Mouse (Mus musculus) cerebral cortex, adult 2 months (tissue): Measurements from ENCODE around the gene Srgap3.

Experiments
- WGBS: fragments of 180-500 bp; shearing (Covaris S2); methylation state at CpG from one replicate; pipeline ENCODE4 v1.1.7; 2018; 5-methylcytosine and 5-hydroxymethylcytosine counted together

The Srgap3 gene

DNA sequence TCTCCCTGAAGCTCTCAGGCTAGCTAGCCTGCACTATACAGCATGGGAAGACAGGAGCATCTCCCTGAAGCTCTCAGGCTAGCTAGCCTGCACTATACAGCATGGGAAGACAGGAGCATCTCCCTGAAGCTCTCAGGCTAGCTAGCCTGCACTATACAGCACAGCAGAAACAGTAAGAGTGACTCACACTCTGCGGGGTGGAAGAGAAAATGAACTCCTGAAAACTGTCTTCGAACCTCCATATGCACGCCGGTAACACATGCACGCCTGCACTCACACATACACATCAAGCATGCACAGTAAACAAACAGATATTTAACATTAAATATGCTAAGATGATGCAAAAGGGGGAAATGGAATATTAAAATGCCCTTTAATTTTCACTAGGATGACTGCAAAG lies 86.8 kb downstream of the Srgap3 start:
- 57% methylated on average over 5 of the region's 5 CpGs for WGBS

DNA sequence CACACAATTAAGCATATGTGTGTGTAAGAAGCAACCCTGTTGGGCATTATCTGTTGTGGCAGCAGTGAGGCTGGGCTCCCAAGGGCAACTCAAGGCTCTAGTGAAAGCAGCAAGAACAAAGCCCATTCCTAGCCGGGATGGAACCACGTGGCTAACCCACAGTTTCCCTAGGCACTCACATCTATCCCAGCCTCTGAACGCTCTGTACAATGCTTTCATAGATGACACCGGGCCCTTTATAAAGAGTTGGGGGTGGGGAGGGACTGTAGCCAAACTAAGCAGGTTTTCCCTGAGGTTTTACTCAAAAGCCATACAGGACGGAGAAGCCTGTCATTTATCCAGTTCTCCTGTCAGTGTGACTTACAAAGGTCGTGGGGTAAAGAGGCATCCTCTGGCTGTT lies 90.0 kb downstream of the Srgap3 start:
- 35% methylated on average over 6 of the region's 6 CpGs for WGBS

DNA sequence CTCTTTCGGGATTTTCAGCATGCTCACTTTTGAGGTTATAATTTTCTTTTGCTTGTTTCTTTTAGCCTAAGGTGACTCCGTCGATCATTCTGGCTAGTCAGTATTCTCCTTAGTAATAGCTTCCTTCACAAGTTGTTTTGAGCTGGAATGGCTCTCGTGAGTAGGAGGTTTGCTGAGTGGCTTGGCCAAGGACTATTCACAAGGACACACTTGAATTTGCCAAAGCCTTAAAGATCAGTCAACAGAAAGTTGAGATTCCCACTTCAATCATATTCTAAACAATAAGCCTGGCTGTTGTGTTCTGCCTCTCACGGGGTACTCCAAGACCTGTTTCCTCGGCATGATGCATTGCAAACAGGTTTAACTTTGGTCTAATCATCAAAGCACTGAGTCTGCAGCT lies 91.9 kb downstream of the Srgap3 start:
- WGBS, result 69% methylated on average over 6 of the region's 6 CpGs

DNA sequence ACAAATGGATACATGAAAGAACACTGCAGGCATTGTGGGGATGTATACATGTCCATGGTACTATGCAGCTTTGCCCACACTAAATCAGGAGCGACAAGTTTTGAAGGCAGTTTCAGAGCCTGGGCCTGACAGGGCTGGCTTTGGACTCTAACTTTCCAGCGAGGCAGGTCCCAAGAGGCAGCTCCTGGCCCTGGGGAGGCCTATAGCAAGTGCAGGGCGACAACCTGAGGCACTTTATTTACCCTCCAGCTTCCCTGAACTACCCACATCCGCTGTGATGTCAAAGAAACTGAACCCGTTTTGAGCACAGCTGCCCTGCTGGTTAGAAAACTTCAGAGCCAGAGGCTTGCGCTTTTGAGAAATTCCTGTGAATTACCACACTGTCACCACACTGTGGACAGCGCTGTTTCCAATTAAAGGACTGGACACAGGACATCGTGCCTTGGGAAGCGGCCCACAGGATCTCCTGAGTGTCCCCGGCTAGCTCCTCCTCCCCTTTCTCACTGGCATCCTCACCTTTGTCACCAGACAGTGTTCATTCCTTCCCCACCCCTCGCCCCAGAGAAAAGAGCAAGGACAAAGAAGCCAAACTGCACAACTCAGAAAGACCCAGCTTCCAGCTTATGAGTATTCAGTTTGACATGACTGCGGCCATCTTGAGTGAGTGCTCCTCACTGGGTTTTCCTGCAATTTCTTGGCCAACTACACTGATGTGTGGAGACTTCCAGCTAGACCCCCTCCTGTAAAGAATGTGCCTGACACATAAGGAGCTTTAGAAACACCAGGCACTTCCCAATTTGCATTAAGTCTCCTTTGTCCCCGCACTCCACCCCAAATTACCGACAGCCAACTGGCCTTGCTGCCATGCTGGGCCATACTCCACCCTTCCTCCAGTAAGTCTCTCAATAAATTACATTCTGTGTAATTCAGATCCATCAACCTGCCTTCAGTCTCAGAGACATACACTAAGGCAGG lies 94.5 kb downstream of the Srgap3 start:
- WGBS, result 61% methylated on average over 14 of the region's 14 CpGs

DNA sequence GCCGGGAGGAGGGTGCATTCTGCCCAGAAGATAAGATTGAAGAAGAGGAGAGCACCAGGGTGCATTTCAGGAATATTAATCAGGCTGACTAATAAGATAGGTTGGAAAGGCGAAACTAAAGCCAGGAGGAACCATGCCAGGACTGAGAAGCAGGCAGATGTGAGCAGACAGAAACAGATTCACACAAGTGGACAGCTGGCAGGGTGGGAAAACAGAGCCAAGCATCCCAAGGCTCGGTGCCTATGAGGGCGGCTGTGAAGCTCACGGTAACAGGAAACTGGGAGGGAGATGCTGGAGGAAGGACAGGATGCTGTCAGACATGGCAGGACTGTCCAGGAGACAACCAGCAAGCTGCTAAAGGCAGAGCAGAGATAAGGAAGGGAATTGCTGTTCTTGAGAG lies 96.3 kb downstream of the Srgap3 start:
- 28% methylated on average over 5 of the region's 5 CpGs for WGBS

DNA sequence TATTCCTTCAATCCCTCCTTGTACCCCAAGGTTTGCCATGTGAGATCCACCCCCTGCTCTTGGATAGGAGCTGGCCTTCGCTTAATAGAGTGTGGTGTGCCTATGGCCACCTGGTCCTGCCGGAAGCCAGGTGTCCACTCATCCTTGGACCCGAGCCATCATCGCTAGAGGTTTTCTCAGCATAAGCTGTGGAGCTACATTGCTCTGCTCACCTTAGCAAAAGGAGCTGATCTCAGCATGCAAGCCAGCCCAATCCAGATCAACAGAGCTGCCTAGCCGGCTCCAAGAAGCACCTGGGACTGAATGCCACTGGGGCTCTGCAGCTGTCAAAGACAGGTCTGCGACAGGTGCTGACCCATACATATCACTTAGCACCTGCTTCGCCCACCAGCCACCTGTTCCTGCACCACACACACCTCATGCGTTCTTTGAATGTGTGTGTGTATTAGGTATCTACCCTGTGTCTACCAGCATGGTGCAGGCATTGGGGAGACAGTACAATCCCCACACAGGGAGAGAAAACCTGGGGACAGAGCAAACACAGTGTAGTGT lies 98.4 kb downstream of the Srgap3 start:
- 88% methylated on average over 8 of the region's 8 CpGs for WGBS

DNA sequence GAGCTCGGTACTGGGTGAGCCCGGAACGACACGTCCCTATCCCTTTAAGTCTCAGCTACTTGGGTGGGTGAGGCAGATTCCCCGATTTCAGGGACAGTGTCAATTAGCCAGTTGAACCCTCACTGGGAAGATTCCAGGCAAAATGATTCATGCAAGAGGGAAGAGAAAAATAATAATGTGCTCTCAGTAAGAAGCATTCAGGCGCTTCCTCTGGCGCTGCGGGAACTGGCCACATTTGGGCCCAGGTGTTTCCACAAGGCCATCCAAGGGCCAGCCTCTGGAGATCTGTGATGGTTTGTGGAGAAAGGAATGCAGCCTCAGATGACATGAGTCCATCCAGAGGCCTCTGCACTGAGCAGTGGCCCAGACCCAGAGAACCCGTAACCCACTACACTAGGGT lies 100.2 kb downstream of the Srgap3 start:
- WGBS, result 89% methylated on average over 9 of the region's 9 CpGs

DNA sequence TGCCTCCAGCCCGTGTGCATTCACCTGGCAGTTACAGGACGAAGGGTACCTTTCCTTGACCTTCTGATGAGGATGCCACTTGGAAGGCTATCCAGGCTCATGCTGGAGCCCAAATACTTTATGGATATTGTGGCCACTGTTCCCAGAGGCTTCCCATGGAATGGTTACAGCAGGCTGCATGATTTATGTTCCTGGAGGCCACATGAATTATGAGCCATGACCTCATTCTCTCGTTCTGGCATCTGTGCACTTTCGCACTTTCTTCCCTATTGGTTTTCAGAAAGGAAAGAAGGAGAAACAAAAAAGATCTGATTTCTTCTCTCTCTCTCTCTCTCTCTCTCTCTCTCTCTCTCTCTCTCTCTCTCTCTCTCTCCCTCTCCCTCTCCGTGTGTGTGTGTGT lies 104.6 kb downstream of the Srgap3 start:
- 59% methylated on average over 5 of the region's 5 CpGs for WGBS

DNA sequence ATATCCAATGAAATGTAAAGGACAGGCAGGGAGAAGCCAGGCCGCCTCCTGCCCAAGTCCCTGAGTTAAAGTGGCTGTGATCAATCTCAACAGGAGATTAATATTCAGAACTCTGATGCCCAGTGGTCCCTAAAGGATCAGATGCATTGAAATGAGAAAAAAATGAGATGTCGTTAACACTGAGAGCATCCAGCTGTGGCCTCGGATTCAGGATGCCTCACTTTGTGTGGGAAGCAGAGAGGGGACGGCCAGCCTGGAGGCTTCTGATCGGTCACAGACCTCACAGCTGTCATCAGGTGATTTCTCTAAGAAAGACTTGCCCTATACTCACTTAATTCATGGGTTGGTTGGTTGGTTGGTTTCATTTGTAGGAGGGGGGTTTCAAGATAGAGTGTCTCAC lies 106.7 kb downstream of the Srgap3 start:
- 76% methylated on average over 5 of the region's 5 CpGs for WGBS

DNA sequence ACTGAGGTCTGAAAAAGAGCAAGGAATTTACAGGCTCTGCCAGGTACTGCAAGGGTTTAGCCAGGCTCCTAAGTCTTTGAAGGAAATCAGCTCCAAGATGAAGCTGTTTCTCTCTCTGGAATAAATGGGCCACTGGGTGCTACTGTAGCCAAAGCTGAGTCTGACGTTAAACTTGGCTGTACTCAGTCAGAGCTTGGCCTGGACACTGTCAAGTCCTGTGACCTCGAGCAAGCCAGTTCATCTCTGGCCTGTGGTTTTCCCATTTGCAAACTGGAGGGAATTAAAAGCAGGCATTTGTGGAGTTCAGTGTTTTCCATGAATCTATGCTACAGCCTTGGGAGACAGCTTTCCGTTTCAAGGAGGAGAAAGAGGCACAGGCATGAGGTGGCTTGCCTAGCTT lies 107.7 kb downstream of the Srgap3 start:
- WGBS, result 39% methylated on average over 3 of the region's 3 CpGs

DNA sequence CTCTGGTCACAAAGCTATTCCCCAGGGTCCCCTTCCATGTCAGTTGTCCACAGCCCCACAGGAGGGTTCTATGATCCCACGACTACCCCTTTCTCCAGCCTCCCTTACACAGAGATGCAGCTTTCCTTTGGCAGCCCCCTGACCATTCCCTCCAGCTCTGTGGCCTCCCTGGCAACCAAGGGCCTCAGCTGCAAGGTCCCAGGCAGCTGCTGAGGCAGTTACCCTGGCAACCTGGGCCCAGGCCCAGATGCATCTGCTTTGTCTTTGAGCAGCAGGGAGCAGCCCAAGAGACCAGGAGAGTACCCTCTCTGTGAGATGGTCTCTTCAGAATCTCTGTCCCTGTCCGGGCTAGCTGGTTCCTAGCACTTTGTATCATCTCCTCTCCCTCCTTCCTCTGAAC lies 108.2 kb downstream of the Srgap3 start:
- 36% methylated on average over 2 of the region's 2 CpGs for WGBS

DNA sequence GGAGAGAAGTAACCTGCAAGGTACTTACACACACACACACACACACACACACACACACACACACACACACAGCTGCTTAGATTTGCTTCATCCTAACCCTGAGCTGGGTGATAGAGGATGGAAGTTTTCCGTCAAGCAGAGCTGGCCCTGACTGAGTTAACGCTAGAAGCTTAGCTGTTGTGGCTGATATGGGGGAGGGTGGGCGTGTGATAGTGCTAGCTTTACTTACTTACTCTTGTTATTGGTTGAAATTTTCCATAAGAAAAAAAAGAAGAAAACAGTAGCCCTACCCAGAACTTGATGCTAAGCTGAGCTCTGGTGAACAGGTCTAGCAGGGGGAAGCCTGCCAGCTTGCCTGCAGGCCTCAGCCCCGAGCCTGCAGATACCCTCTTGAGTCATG lies 110.4 kb downstream of the Srgap3 start:
- 64% methylated on average over 4 of the region's 4 CpGs for WGBS

DNA sequence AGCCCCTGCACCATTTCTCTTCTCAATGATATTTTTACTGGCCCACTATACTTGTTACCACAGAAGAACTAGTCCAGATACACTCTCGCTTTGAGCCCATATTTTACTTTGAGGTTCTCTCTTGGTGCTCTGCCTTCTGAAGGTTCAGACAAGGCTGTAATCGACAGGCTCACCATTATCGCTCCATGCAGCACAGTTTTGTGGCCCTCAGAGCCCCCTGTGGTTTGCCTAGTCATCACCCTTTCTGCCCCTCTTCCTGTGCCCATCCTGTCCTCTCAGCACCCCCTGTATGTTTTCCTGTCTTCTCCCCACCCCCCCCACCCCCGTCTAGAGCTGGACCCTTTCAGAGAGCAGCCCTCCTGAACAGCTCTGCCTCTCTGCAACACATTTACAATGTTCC lies 111.7 kb downstream of the Srgap3 start:
- 77% methylated on average over 4 of the region's 4 CpGs for WGBS

DNA sequence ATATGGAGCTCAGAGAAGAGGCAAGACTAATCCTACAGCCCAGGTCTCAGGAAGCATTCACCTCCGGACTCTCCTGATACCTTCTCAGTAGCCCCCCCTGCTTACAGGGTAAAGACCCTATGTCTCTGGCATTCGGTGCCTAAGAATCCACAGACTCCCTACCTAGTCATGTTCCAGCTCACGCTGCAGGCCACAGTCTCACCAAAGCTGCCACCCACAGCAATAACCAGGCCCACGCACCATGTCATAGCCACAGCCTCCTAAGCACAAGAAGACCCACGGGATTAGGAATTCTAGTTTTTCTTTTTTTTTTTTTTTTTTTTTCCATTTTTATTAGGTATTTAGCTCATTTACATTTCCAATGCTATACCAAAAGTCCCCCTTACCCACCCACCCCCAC lies 112.6 kb downstream of the Srgap3 start:
- WGBS, result 77% methylated on average over 5 of the region's 5 CpGs

DNA sequence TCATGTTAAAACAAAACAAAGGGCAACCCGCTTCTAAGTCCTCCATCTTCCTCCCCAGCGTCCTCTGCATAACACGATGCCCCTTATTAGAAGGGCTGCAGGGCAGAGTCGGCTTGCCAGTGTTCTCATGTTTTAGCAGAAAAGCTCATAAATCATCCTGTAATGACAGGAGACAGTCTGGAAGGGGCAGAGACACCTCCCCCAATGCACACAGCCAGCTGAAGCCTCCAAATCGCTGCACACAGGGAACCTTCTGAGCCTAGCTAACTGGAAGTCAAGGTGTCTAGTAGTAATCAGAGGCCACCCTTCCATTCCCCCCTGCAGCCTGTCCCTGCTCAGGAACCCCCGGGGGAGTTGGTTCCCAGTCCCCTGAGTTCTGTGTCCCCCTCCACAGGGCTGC lies 113.3 kb downstream of the Srgap3 start:
- WGBS, result 56% methylated on average over 6 of the region's 6 CpGs

DNA sequence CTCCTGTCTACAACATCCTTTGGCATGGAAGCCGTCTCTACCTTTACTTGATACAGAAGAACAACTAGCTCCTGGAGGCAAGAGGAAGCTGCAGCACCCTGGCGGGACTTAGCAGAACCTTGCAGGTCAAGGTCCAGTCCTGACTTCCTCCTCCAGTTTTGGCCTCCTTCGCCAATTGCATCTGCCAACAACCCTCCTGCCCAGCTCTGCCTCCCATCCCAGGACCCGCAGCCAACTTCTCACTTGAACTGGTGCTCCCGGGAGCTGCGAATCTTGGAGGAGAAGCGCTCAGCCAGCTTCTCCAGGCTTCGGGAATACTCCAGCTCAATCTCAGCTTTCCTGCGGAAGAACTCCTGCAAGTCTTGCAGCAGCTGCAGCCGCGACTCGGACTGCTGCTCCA lies 117.9 kb downstream of the Srgap3 start:
- 64% methylated on average over 12 of the region's 12 CpGs for WGBS

DNA sequence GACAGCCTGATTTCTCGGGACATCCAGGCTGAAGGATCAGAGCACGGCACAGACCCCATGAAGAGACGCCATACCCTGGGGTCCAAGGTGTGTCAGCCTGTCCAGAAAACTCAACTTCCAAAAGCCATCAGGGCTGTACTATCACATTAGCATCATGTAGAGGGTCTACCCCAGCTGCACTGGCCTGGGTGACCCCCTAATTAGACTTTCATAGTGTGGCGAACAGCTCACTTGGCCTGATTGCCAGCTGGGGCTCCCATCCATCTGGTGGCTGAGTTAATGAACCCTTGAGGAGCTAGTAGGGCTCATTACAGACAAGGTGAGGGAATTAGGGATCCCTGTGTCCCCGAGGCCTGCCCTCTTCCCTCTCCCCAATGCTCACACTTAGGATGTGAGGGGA lies 118.6 kb downstream of the Srgap3 start:
- 74% methylated on average over 5 of the region's 5 CpGs for WGBS

DNA sequence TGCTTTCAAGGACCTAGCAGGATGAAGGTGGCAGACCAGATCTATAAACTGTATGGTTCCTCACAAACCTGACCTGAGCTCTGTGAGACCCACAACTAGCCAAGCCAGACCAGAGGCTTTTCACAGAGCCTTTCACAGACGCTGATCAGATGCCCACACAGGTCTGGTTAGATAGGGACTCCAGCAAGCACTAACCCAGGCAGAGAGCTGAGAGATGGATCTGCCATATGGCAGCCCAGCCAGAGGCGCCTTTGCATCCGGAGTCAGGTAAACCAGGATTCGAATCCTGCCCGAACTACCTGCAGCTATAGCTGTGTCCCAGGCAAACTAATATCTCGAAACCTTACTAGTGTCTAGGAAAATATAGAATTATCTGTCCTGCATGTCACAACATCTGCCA lies 121.4 kb downstream of the Srgap3 start:
- WGBS, result 80% methylated on average over 6 of the region's 6 CpGs

DNA sequence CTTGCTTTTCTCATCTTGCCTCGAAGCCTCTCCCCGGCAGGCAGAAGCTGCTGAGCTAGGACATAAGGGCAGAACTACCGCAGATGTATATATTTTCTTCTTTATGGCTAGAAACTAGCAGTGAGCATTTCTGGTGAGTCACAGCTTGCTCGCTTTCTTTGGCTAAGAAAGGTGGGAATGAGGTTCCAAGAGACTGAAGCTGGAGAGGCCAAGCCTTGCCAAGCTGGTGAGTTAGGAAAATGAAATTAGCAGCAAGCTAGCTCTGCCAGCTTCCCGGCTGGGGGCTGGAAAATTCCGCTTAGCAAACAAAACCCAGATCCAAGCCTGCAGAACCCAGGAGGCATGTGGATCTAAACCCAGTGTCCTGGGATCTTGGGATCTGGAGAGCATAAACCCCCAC lies 124.0 kb downstream of the Srgap3 start:
- 31% methylated on average over 6 of the region's 6 CpGs for WGBS

DNA sequence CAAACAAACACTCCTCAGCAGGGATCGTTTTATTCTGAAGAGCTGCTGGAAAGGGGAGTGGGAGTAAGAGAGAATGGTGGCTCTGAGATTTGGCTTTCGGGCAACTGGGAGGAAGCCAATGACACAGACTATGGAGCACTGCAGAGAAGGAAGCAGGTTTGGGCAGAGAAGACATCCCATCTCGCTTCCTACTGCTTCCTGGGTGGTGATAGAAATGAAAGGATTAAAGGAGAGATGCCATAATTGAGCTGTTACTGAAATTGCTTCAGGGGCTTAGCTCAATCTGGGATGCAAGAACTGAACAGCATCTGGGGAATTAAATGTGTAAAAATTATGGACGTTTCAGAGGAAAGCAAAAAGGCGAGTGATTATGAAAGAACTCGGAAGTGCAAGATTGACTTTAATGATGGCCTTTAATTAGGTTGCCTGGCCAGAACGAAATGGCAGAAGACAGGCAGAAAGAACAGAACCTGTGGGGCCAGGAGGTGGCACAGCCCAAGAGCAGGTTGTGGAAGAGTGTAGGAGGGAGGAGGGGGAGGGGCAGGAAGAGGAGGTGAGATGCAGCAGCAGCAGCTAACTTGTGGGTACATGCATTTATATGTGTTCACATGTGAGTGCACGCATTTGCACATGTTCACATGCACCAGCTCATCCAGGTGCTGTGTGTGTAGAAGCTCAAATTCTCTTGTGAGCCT lies 126.6 kb downstream of the Srgap3 start:
- WGBS, result 36% methylated on average over 8 of the region's 8 CpGs

DNA sequence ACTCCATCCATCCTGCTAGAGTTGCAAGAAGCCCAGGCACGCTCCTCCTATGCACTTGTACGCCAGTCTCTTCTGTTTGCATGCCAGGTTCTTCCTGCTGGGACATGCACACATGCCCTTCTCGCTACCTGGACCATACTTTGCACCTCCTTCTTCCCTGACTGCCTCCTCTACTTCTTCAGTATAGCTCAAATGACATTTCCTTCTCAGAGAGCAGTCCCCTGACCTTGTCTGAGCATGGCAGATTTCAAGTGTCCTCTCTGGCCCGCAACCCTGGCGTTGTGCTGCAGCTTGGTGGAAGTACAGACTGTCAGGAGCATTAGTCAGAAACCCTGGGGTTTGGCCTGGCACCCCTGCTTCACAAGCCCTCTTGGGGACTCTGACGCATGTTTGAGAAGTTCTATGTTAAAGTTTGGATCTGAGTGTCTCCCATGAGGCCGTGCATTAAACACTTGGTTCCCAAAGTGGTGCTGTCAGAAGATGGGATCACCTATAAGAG lies 128.6 kb downstream of the Srgap3 start:
- WGBS, result 89% methylated on average over 7 of the region's 7 CpGs

DNA sequence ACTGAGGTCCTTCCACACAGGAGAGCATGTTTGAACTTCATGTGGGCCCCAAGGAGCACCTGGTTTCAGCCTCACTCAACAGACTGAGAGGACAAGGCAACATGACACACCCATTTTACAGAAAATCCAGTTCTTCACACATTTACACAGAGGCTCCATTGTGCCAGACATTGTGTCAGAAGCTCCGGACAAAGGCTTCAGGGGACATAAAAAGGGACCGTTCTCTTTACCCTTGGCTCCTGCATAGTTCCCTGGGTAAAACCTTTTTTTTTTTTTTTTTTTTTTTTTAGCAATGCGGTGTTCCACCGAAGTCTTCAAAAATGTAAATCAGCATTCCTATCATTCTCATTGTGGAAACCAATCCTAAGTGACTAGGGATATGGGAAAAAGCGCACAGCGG lies 131.5 kb downstream of the Srgap3 start:
- 51% methylated on average over 6 of the region's 6 CpGs for WGBS
